Mouse (Mus musculus): ENCODE data around the gene Mllt3. TPM values are rescaled to one million over a fixed set of nuclear protein-coding genes. Genes with fewer than 3 reads are reported as not detected.

The Mllt3 gene
- polyA plus RNA-seq, 1 experiment = 15.6 TPM

DNA sequence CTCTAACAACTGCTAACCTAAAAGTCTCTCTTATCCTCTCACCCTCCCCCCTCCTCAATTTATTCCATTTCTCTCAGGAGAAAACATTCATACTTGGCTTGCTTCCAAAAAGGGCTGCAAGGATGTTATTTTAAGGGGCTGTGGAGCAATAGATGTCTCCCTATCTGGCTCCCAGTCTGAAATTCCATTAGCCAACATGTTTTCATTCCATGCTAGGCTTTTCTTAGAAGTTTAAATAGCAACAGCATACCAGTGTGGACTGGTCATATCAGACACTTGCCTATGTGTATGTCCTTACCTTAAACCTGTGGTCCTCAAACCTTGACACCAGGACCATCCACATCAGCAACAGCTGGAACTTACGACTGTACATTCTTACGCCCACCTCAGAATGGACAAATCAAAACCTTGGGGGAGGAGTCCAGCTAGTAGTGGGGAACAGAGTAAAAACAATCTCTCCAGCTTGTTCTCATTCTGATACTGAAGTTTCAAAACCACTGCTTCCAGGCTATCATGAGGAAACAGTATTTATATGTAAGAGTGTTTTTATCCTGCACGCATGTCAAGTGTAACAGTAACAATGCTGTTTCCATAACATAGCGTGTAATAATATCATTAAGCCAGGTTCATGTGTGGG is 99.3 kb downstream of the Mllt3 start:
- H3K4me1 ChIP-seq (ENCODE audit: control insufficient read depth, insufficient read depth, low read length) = no peaks in the 10 kb centered on the region
- WGBS = 73% methylated on average over 4 of the region's 4 CpGs
- no peak overlapping the region for H3K4me3 ChIP-seq (replicated peaks; ENCODE audit: control insufficient read depth, low read depth, low read length)
- TF ChIP-seq POLR2A (IDR thresholded peaks at IDR 0.05; ENCODE audit: borderline replicate concordance, control insufficient read depth, low read depth, low read length) (no peak), CTCF (IDR thresholded peaks at IDR 0.05; ENCODE audit: control insufficient read depth, insufficient read depth, low read length) (no peak)
- no peak overlapping the region for H3K27ac ChIP-seq (ENCODE audit: control insufficient read depth, insufficient read depth, low read depth, low read length, poor library complexity)

GRCm38 (mm10) chr4:87930356-87931245 is 102.6 kb downstream of the Mllt3 start:
- no peak overlapping the region for H3K27ac ChIP-seq (ENCODE audit: control insufficient read depth, insufficient read depth, low read depth, low read length, poor library complexity)
- TF ChIP-seq POLR2A (IDR thresholded peaks at IDR 0.05; ENCODE audit: borderline replicate concordance, control insufficient read depth, low read depth, low read length) (no peak), CTCF (IDR thresholded peaks at IDR 0.05; ENCODE audit: control insufficient read depth, insufficient read depth, low read length) (no peak)

DNA sequence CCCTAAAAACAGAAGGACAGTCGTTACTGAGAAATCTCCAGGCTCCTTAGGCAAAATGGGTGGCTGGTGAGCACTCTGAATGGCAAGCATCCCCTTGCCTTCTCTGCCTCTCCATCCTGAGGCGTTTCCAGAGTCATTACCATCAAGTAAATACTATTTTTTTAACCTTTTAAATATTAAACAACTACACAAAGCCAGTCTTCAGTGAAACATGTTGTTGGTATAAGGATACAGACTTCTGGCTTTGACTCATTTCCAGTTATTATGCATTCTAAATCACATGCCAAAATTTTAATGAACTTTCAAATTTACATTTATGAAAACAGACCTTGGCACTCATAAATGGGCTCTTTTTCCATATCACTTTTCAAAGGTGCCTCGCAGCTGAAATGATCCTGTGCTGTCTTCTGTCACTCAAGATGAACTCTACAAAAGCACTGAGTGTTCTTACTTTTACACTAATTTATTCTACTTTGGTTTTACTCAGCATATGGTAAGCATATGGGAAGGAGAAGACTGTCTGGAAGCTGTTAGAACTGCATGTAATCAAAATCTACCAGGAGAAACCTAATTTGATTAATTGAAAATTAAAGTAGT is 104.5 kb downstream of the Mllt3 start:
- TF ChIP-seq POLR2A (IDR thresholded peaks at IDR 0.05; ENCODE audit: borderline replicate concordance, control insufficient read depth, low read depth, low read length) (no peak), CTCF (IDR thresholded peaks at IDR 0.05; ENCODE audit: control insufficient read depth, insufficient read depth, low read length) (no peak)
- no peak overlapping the region for H3K27ac ChIP-seq (ENCODE audit: control insufficient read depth, insufficient read depth, low read depth, low read length, poor library complexity)
- H3K4me1 ChIP-seq (ENCODE audit: control insufficient read depth, insufficient read depth, low read length) = no peaks in the 10 kb centered on the region
- no peak overlapping the region for H3K4me3 ChIP-seq (replicated peaks; ENCODE audit: control insufficient read depth, low read depth, low read length)
- WGBS = 72% methylated on average over 3 of the region's 3 CpGs

More at GRCm38 (mm10) chr4:87930356-87931245, 102.6 kb downstream of the Mllt3 start:
- no peaks in the 10 kb centered on the region for H3K4me1 ChIP-seq (ENCODE audit: control insufficient read depth, insufficient read depth, low read length)
- H3K4me3 ChIP-seq (replicated peaks; ENCODE audit: control insufficient read depth, low read depth, low read length) = no peak overlapping the region
- 58% methylated on average over 8 of the region's 8 CpGs for WGBS

GRCm38 (mm10) chr4:87927354-87927753 is 105.8 kb downstream of the Mllt3 start:
- Histone ChIP-seq H3K27ac (ENCODE audit: control insufficient read depth, insufficient read depth, low read depth, low read length, poor library complexity) (no peak overlapping the region), H3K4me3 (replicated peaks; ENCODE audit: control insufficient read depth, low read depth, low read length) (no peak overlapping the region), H3K4me1 (ENCODE audit: control insufficient read depth, insufficient read depth, low read length) (no peaks in the 10 kb centered on the region)
- WGBS = 88% methylated on average over 10 of the region's 10 CpGs
- TF ChIP-seq POLR2A (IDR thresholded peaks at IDR 0.05; ENCODE audit: borderline replicate concordance, control insufficient read depth, low read depth, low read length) (no peak), CTCF (IDR thresholded peaks at IDR 0.05; ENCODE audit: control insufficient read depth, insufficient read depth, low read length) (no peak)

DNA sequence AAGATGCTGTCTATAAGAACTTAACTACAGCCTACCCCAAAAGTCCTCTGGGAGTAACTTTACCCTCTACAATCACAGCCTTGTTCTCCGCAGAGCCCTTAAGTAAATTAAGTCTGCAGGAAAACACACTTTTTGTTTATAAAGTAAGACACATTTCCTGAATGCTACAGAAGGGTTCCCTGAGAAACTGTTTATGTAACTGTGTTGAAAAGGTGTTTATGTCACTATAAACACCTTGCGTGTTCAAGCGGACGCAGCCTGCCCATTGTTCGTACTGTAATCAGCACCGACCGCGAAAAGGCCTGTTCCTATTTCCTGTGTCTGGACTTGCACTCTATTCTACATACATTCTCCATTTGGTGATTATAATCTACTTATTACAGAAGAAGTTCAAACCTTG is 112.5 kb downstream of the Mllt3 start:
- Histone ChIP-seq H3K4me3 (replicated peaks; ENCODE audit: control insufficient read depth, low read depth, low read length) (no peak overlapping the region), H3K27ac (ENCODE audit: control insufficient read depth, insufficient read depth, low read depth, low read length, poor library complexity) (no peak overlapping the region), H3K4me1 (ENCODE audit: control insufficient read depth, insufficient read depth, low read length) (no peaks in the 10 kb centered on the region)
- TF ChIP-seq CTCF (IDR thresholded peaks at IDR 0.05; ENCODE audit: control insufficient read depth, insufficient read depth, low read length) = no peak
- WGBS = 93% methylated on average over 8 of the region's 8 CpGs

DNA sequence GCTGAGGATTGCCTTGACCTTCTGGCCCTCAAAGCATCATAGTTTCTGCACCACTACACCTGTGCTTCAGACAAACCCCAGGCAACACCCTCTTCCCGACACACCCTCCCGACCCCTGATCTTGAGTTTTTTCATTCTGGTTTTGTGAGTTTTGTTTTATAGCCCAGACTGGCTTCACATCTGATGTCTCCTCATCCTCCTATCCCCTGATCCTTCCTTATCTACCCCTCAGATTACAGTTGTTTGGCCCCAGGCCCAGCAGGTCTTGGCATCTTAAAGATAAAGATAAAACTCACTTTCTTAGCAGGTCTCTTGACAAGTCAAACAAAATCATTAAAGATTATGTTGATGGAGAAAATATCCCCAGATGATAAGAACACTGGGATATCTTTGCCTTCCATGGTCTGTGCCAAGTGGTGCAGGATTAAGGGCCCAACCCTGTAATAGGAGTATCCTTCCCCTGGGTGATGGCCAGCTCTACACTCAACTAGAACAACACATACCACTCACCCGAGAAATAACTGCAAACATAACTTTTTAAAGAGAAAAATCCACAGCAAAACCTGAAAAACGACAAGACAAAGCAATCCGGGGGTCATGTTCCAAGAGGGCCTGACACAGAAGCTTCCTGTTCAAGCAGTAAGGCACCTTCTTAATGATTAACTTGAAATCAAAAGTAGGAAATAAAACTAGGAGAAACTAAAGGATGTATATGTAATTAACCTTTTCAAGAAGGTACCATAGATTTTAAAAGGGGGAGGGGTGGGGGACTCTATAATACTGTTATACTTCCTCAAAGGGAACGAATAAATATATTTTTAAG is 121.8 kb downstream of the Mllt3 start:
- WGBS = 74% methylated on average over 6 of the region's 6 CpGs

GRCm38 (mm10) chr4:87905149-87905771 is 127.9 kb downstream of the Mllt3 start:
- no peak for TF ChIP-seq CTCF (IDR thresholded peaks at IDR 0.05; ENCODE audit: control insufficient read depth, insufficient read depth, low read length)
- no peak for TF ChIP-seq POLR2A (IDR thresholded peaks at IDR 0.05; ENCODE audit: borderline replicate concordance, control insufficient read depth, low read depth, low read length)
- H3K4me3 ChIP-seq (replicated peaks; ENCODE audit: control insufficient read depth, low read depth, low read length) = no peak overlapping the region
- H3K27ac ChIP-seq (ENCODE audit: control insufficient read depth, insufficient read depth, low read depth, low read length, poor library complexity) = no peak overlapping the region
- WGBS = 70% methylated on average over 6 of the region's 6 CpGs
- no peaks in the 10 kb centered on the region for H3K4me1 ChIP-seq (ENCODE audit: control insufficient read depth, insufficient read depth, low read length)

More for the DNA sequence above, 121.8 kb downstream of the Mllt3 start:
- no peak overlapping the region for H3K27ac ChIP-seq (ENCODE audit: control insufficient read depth, insufficient read depth, low read depth, low read length, poor library complexity)
- H3K4me3 ChIP-seq (replicated peaks; ENCODE audit: control insufficient read depth, low read depth, low read length) = no peak overlapping the region
- H3K4me1 ChIP-seq (ENCODE audit: control insufficient read depth, insufficient read depth, low read length) = no peaks in the 10 kb centered on the region; the same call in 1 of the 2 replicates
- TF ChIP-seq CTCF (IDR thresholded peaks at IDR 0.05; ENCODE audit: control insufficient read depth, insufficient read depth, low read length) (no peak), POLR2A (IDR thresholded peaks at IDR 0.05; ENCODE audit: borderline replicate concordance, control insufficient read depth, low read depth, low read length) (no peak)
